ENCODE assay signal across 8 mouse cellular contexts in the genomic region with DNA sequence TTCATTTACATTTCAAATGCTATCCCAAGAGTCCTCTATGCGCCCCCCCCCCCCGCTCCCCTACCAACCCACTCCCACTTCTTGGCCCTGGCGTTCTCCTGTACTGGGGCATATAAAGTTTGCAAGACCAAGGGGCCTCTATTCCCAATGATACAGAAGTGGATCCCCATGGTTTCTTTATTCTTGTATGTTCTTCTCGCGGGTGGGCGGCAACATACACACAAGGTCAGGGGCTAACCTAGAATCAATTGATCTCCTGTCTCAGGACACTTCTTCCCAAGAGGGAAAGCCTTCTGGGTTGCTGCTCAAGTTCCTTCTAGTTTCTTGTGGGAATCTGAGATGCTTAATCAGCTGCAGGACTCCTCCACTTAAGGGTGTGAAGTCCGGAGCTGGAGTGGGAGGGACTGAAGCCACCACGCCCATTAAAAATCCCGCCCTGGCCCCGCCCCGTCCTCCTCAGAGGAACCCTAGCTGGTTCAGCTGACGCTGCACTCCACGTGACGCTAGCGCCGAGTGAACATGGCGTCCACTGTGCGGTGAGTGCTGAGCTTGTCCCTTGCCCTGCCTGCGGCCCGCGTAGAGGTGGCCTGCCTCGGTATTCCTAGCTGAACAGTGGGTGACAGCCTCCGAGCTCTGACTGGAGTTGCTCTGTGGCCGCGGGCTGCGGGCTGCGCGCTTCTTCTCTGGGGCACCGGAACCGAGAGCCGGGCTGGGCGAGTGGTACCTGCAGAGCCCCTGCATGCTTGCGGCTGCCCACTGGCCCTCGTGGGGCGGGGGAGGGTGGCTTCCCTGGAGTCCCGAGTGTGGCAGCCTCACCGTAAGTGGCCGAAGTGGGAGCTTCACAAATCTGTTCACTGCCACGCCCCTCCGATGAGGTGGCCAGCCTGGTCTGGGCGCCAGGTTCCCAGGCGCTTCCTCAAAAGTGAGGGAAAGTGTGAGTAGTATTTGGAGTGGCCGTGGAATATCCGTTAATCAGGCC. TPM values are rescaled to one million over a fixed set of nuclear protein-coding genes. Genes with fewer than 3 reads are reported as not detected.
DNase-seq lines count a peak whose midpoint lies in the region; ATAC-seq and TF ChIP-seq lines count a peak whose summit lies in the region.

A gene (plus strand): TSS at position 461 of the 979 bp plus-strand sequence.

- H3K27me3 ChIP-seq in E14TG2a.4 (ENCODE audit: insufficient read depth, low read length): peaks cover 37% of the 10 kb centered on the region
- no peaks in the 10 kb centered on the region for H3K27me3 ChIP-seq in forebrain, embryonic 11.5 days (ENCODE audit: control insufficient read depth, insufficient read depth, low read length)
- H3K27me3 ChIP-seq in heart, embryonic 16.5 days (ENCODE audit: control insufficient read depth, insufficient read depth, low read length): no peaks in the 10 kb centered on the region
- H3K27me3 ChIP-seq in liver, postnatal 0 days (ENCODE audit: insufficient read depth, low read length): no peaks in the 10 kb centered on the region
- H3K27me3 ChIP-seq in neural tube, embryonic 14.5 days (ENCODE audit: control insufficient read depth, insufficient read depth, low read length): no peaks in the 10 kb centered on the region

- H3K27ac ChIP-seq in forebrain, embryonic 11.5 days (ENCODE audit: low read depth, low read length): no peak within 1 kb of the TSS
- no peak within 1 kb of the TSS for H3K27ac ChIP-seq in heart, embryonic 16.5 days (ENCODE audit: low read length)
- H3K27ac ChIP-seq in liver, postnatal 0 days (ENCODE audit: low read depth): 0 out of 2 replicates have a peak within 1 kb of the TSS, but pooled peaks have one; percentile 16
- H3K27ac ChIP-seq in neural tube, embryonic 14.5 days (ENCODE audit: low read depth, low read length): no peak within 1 kb of the TSS

- peak within 1 kb of the TSS; percentile 96 for H3K4me2 ChIP-seq in forebrain, embryonic 11.5 days (ENCODE audit: low read depth, low read length, severe bottlenecking)
- H3K4me2 ChIP-seq in heart, embryonic 16.5 days (ENCODE audit: low read depth, low read length): peak within 1 kb of the TSS; percentile 90
- peak within 1 kb of the TSS; percentile 97 for H3K4me2 ChIP-seq in liver, postnatal 0 days (ENCODE audit: low read depth, low read length)
- H3K4me2 ChIP-seq in neural tube, embryonic 14.5 days (ENCODE audit: low read depth, low read length): peak within 1 kb of the TSS; percentile 72

- TF ChIP-seq CTCF in E14TG2a.4 (conservative IDR thresholded peaks at IDR 0.05; ENCODE audit: low read length): no peak
- no peak for TF ChIP-seq CTCF in liver, postnatal 0 days (IDR thresholded peaks at IDR 0.05; ENCODE audit: low read depth)

- 8% methylated on average over 44 of the region's 44 CpGs for WGBS in forebrain, embryonic 11.5 days
- WGBS in heart, embryonic 16.5 days: 7% methylated on average over 44 of the region's 44 CpGs
- WGBS in liver, postnatal 0 days (ENCODE audit: insufficient replicate concordance): 9% methylated on average over 44 of the region's 44 CpGs
- WGBS in neural tube, embryonic 14.5 days: 6% methylated on average over 44 of the region's 44 CpGs

- 0 out of 2 replicates have a peak, but pooled peaks cover 2% of the 10 kb centered on the region for H3K9me3 ChIP-seq in E14TG2a.4 (ENCODE audit: low read length)
- no peaks in the 10 kb centered on the region for H3K9me3 ChIP-seq in forebrain, embryonic 11.5 days (ENCODE audit: control insufficient read depth, low read length)
- peaks cover 4% of the 10 kb centered on the region for H3K9me3 ChIP-seq in heart, embryonic 16.5 days (replicated peaks; ENCODE audit: control insufficient read depth, low read length)
- H3K9me3 ChIP-seq in liver, postnatal 0 days (ENCODE audit: low read length): no peaks in the 10 kb centered on the region
- no peaks in the 10 kb centered on the region for H3K9me3 ChIP-seq in neural tube, embryonic 14.5 days (ENCODE audit: control insufficient read depth, low read length)

- H3K36me3 ChIP-seq in E14TG2a.4 (ENCODE audit: insufficient read depth, low read length): peaks cover 19% of the 10 kb centered on the region
- H3K36me3 ChIP-seq in forebrain, embryonic 11.5 days (ENCODE audit: control insufficient read depth, insufficient read depth, low read length): no peaks in the 10 kb centered on the region
- no peaks in the 10 kb centered on the region; the same call in 1 of the 2 replicates for H3K36me3 ChIP-seq in heart, embryonic 16.5 days (ENCODE audit: control insufficient read depth, insufficient read depth)
- H3K36me3 ChIP-seq in liver, postnatal 0 days (replicated peaks; ENCODE audit: insufficient read depth, low read length): no peaks in the 10 kb centered on the region
- no peaks in the 10 kb centered on the region for H3K36me3 ChIP-seq in neural tube, embryonic 14.5 days (ENCODE audit: control insufficient read depth, insufficient read depth, low read length)

- peaks cover 45% of the 10 kb centered on the region for H3K4me1 ChIP-seq in E14TG2a.4 (replicated peaks; ENCODE audit: low read depth, low read length)
- H3K4me1 ChIP-seq in forebrain, embryonic 11.5 days (replicated peaks; ENCODE audit: control insufficient read depth, insufficient read depth, low read length): peaks cover 8% of the 10 kb centered on the region; the same call in 1 of the 2 replicates
- peaks cover 9% of the 10 kb centered on the region for H3K4me1 ChIP-seq in heart, embryonic 16.5 days (ENCODE audit: control insufficient read depth, insufficient read depth, low read length)
- H3K4me1 ChIP-seq in liver, postnatal 0 days (ENCODE audit: insufficient read depth): peaks cover 11% of the 10 kb centered on the region
- no peaks in the 10 kb centered on the region for H3K4me1 ChIP-seq in neural tube, embryonic 14.5 days (ENCODE audit: control insufficient read depth, insufficient read depth, low read length)

- TF ChIP-seq EP300 in liver, postnatal 0 days (IDR thresholded peaks at IDR 0.05; ENCODE audit: low read depth): no peak

- ATAC-seq in forebrain, embryonic 11.5 days (replicated peaks; ENCODE audit: low FRiP score): peak; percentile 97
- peak; percentile 94 for ATAC-seq in heart, embryonic 16.5 days (replicated peaks; ENCODE audit: extremely low read depth, insufficient read depth, low FRiP score)
- ATAC-seq in liver, postnatal 0 days: peak; percentile 99
- peak; percentile 94 for ATAC-seq in neural tube, embryonic 14.5 days (ENCODE audit: low read depth)

- DNase-seq in c-Kit-positive CD71-positive TER-119-negative erythroid progenitor cells, embryonic 14.5 days (ENCODE audit: low read depth): peak; percentile 88
- DNase-seq in forebrain, embryonic 11.5 days (ENCODE audit: low spot score): peak; percentile 94
- peak; percentile 93 to 95 for DNase-seq in kidney, postnatal 36 days
- peak; percentile 92 for DNase-seq in liver, postnatal 0 days
- DNase-seq in testis, postnatal 10 days (ENCODE audit: low spot score): peak; percentile 92

- H3K9ac ChIP-seq in forebrain, embryonic 11.5 days (ENCODE audit: low read length): peak within 1 kb of the TSS; percentile 71
- H3K9ac ChIP-seq in heart, embryonic 16.5 days (ENCODE audit: low read length): peak within 1 kb of the TSS; percentile 90
- H3K9ac ChIP-seq in liver, postnatal 0 days (replicated peaks): peak within 1 kb of the TSS; percentile 76
- H3K9ac ChIP-seq in neural tube, embryonic 14.5 days (replicated peaks; ENCODE audit: low read depth, low read length): peak within 1 kb of the TSS; percentile 65

- H3K4me3 ChIP-seq in E14TG2a.4 (replicated peaks; ENCODE audit: low read length): peak within 1 kb of the TSS; percentile 98
- H3K4me3 ChIP-seq in forebrain, embryonic 11.5 days (ENCODE audit: low read depth, low read length): peak within 1 kb of the TSS; percentile 85
- H3K4me3 ChIP-seq in heart, embryonic 16.5 days (ENCODE audit: low read length): peak within 1 kb of the TSS; percentile 92
- H3K4me3 ChIP-seq in liver, postnatal 0 days (ENCODE audit: low read depth, low read length): peak within 1 kb of the TSS; percentile 83
- H3K4me3 ChIP-seq in neural tube, embryonic 14.5 days (ENCODE audit: low read depth, low read length): peak within 1 kb of the TSS; percentile 68

RNA-seq across cellular contexts. Expression of the gene that starts here (rescaled TPM):
- polyA plus RNA-seq in forebrain, embryonic 11.5 days (2014; fragmentation: Nextera tagmentation; extraction: Ambion mirVana): 58.4 and 65.5 TPM in 2 replicates
- 48.7 and 52.0 TPM in 2 replicates for polyA plus RNA-seq in heart, embryonic 16.5 days (2015; fragmentation: Nextera tagmentation; extraction: Ambion mirVana)
- 27.5 and 30.2 TPM in 2 replicates for polyA plus RNA-seq in liver, postnatal 0 days (2015; fragmentation: Nextera tagmentation; extraction: Ambion mirVana)
- 67.9 and 69.8 TPM in 2 replicates for polyA plus RNA-seq in neural tube, embryonic 14.5 days (2014; fragmentation: Nextera tagmentation; extraction: Ambion mirVana)
